Mouse (Mus musculus) heart, embryonic 12.5 days (tissue): ENCODE measurements around the gene Syap1. TPM values are rescaled to one million over a fixed set of nuclear protein-coding genes. Genes with fewer than 3 reads are reported as not detected.
A peak's percentile ranks its signal among the peaks of the same experiment; 100 is the strongest.
"Not testable (repeated sequence)": the region's sequence is repeated elsewhere in the genome, so short reads cannot be mapped to it uniquely, and the experiment has no call there.

ENCODE experiments used
- ATAC-seq: fragments of 200-750 bp; cut with Nextera tagmentation; 2 replicates; pipeline ENCODE4 v1.8.0; 2017; ENCODE audit warnings: moderate TSS enrichment, moderate library complexity; ENCODE audit not compliant: insufficient number of reproducible peaks, low FRiP score
- H3K27ac ChIP-seq: fragments of 300-500 bp; sonication (generic); 2 replicates; pipeline ENCODE4 v1.5.1; 2016; ENCODE audit warnings: mild to moderate bottlenecking, moderate library complexity; ENCODE audit not compliant: poor library complexity, severe bottlenecking
- H3K27me3 ChIP-seq: fragments of 300-500 bp; sonication (generic); replicated peaks from 2 replicates; pipeline ENCODE4 v1.6.1; 2016; ENCODE audit warnings: mild to moderate bottlenecking, moderate library complexity
- H3K36me3 ChIP-seq: fragments of 300-500 bp; sonication (generic); 2 replicates; pipeline ENCODE4 v1.6.1; 2016; ENCODE audit warnings: mild to moderate bottlenecking, moderate library complexity
- H3K4me1 ChIP-seq: fragments of 300-500 bp; sonication (generic); replicated peaks from 2 replicates; pipeline ENCODE4 v1.6.1; 2016; ENCODE audit warnings: mild to moderate bottlenecking
- H3K4me2 ChIP-seq: fragments of 300-500 bp; sonication (generic); 2 replicates; pipeline ENCODE4 v1.6.1; 2016; ENCODE audit warnings: mild to moderate bottlenecking, moderate library complexity
- H3K4me3 ChIP-seq: fragments of 300-500 bp; sonication (generic); 2 replicates; pipeline ENCODE4 v1.5.1; 2016; ENCODE audit warnings: mild to moderate bottlenecking
- H3K9ac ChIP-seq: fragments of 300-500 bp; sonication (generic); 2 replicates; pipeline ENCODE4 v1.6.1; 2016; ENCODE audit warnings: mild to moderate bottlenecking, moderate library complexity
- H3K9me3 ChIP-seq: fragments of 300-500 bp; sonication (generic); replicated peaks from 2 replicates; pipeline ENCODE4 v1.6.1; 2016; ENCODE audit warnings: mild to moderate bottlenecking, moderate library complexity
- WGBS: fragments of 180-500 bp; shearing (Covaris S2); methylation state at CpG from one replicate; pipeline ENCODE4 v1.1.7; 2016; 5-methylcytosine and 5-hydroxymethylcytosine counted together
- polyA plus RNA-seq: library from polyadenylated mRNA; unstranded; fragments of >200 nt; fragmentation: Nextera tagmentation; extraction: Ambion mirVana; gene quantifications from 2 replicates; pipeline ENCODE4 v1.2.1, GENCODE M21; 2016

Gene Syap1
- polyA plus RNA-seq = 30.6 and 32.4 TPM in 2 replicates

GRCm38 (mm10) chrX:162887931-162888511 lies at the start of gene Syap1:
Gene Syap1, minus strand, starts transcription at chrX:162888447.
- ATAC-seq = peak; percentile 98
- peak within 1 kb of the TSS; percentile 91 for H3K9ac ChIP-seq
- no peaks in the 10 kb centered on the region for H3K36me3 ChIP-seq
- H3K27me3 ChIP-seq = no peaks in the 10 kb centered on the region
- WGBS = 13% methylated on average over 44 of the region's 47 CpGs
- H3K4me2 ChIP-seq = peak within 1 kb of the TSS; percentile 72
- no peaks in the 10 kb centered on the region for H3K4me1 ChIP-seq
- peak within 1 kb of the TSS; percentile 90 for H3K4me3 ChIP-seq
- H3K9me3 ChIP-seq = no peaks in the 10 kb centered on the region
- H3K27ac ChIP-seq = peak within 1 kb of the TSS; percentile 71; the same call in 1 of the 2 replicates

- Histone ChIP-seq H3K27ac (no peak overlapping the region), H3K4me1 (no peaks in the 10 kb centered on the region), H3K4me3 (no peak overlapping the region), H3K4me2 (no peak overlapping the region), H3K27me3 (no peaks in the 10 kb centered on the region), H3K9me3 (no peaks in the 10 kb centered on the region), H3K9ac (no peak overlapping the region), H3K36me3 (peaks cover 19% of the 10 kb centered on the region)
- ATAC-seq = no peak
- 85% methylated on average over 2 of the region's 2 CpGs for WGBS
Observed at GRCm38 (mm10) chrX:162931467-162931866, 43.2 kb upstream of the Syap1 start.

GRCm38 (mm10) chrX:162921487-162922125 lies 33.4 kb upstream of the Syap1 start:
- Histone ChIP-seq H3K9ac (no peak overlapping the region), H3K9me3 (no peaks in the 10 kb centered on the region), H3K4me2 (no peak overlapping the region), H3K27me3 (no peaks in the 10 kb centered on the region), H3K27ac (no peak overlapping the region), H3K36me3 (peaks cover 37% of the 10 kb centered on the region), H3K4me1 (no peaks in the 10 kb centered on the region), H3K4me3 (no peak overlapping the region)
- no peak for ATAC-seq
- WGBS = 78% methylated on average over 8 of the region's 8 CpGs

GRCm38 (mm10) chrX:162915697-162916096 lies 27.4 kb upstream of the Syap1 start:
- no peaks in the 10 kb centered on the region for H3K4me1 ChIP-seq
- H3K4me2 ChIP-seq = no peak overlapping the region
- WGBS = 28% methylated on average over 5 of the region's 5 CpGs
- no peak overlapping the region for H3K4me3 ChIP-seq
- no peaks in the 10 kb centered on the region for H3K27me3 ChIP-seq
- H3K9me3 ChIP-seq = no peaks in the 10 kb centered on the region
- H3K36me3 ChIP-seq = peaks cover 25% of the 10 kb centered on the region
- H3K27ac ChIP-seq = no peak overlapping the region
- ATAC-seq = no peak
- H3K9ac ChIP-seq = no peak overlapping the region

- Histone ChIP-seq H3K4me2 (no peak overlapping the region), H3K9me3 (no peaks in the 10 kb centered on the region), H3K4me1 (no peaks in the 10 kb centered on the region), H3K27ac (no peak overlapping the region), H3K4me3 (no peak overlapping the region), H3K36me3 (peaks cover 34% of the 10 kb centered on the region), H3K27me3 (no peaks in the 10 kb centered on the region), H3K9ac (no peak overlapping the region)
- WGBS = 93% methylated on average over 3 of the region's 3 CpGs
- no peak for ATAC-seq
Observed at GRCm38 (mm10) chrX:162913651-162914050, 25.4 kb upstream of the Syap1 start.

GRCm38 (mm10) chrX:162907554-162907953 lies 19.3 kb upstream of the Syap1 start:
- 87% methylated on average over 3 of the region's 3 CpGs for WGBS
- Histone ChIP-seq H3K4me3 (no peak overlapping the region), H3K9me3 (no peaks in the 10 kb centered on the region), H3K4me1 (no peaks in the 10 kb centered on the region), H3K9ac (no peak overlapping the region), H3K27me3 (no peaks in the 10 kb centered on the region), H3K27ac (no peak overlapping the region), H3K4me2 (no peak overlapping the region), H3K36me3 (peaks cover 23% of the 10 kb centered on the region)
- ATAC-seq = no peak

- 23% methylated on average over 29 of the region's 29 CpGs for WGBS
- Histone ChIP-seq H3K4me2 (peak overlapping the region; percentile 72), H3K9ac (peak overlapping the region; percentile 78), H3K4me1 (no peaks in the 10 kb centered on the region), H3K9me3 (no peaks in the 10 kb centered on the region), H3K27me3 (no peaks in the 10 kb centered on the region), H3K4me3 (peak overlapping the region; percentile 71), H3K36me3 (0 out of 2 replicates have a peak, but pooled peaks cover 2% of the 10 kb centered on the region), H3K27ac (peak overlapping the region; percentile 71)
- ATAC-seq = peak; percentile 84
Observed at GRCm38 (mm10) chrX:162902040-162902734, 13.9 kb upstream of the Syap1 start.

- no peaks in the 10 kb centered on the region for H3K27me3 ChIP-seq
- peak overlapping the region; percentile 72 for H3K4me2 ChIP-seq
- ATAC-seq = peak; percentile 89
- WGBS = 11% methylated on average over 25 of the region's 25 CpGs
- H3K4me1 ChIP-seq = no peaks in the 10 kb centered on the region
- H3K9me3 ChIP-seq = no peaks in the 10 kb centered on the region
- H3K27ac ChIP-seq = peak overlapping the region; percentile 71
- 0 out of 2 replicates have a peak, but pooled peaks cover 2% of the 10 kb centered on the region for H3K36me3 ChIP-seq
- peak overlapping the region; percentile 78 for H3K9ac ChIP-seq
- peak overlapping the region; percentile 71 for H3K4me3 ChIP-seq
Observed at GRCm38 (mm10) chrX:162901371-162902039, 13.3 kb upstream of the Syap1 start.

- H3K36me3 ChIP-seq = 0 out of 2 replicates have a peak, but pooled peaks cover 2% of the 10 kb centered on the region
- peak within 1 kb of the TSS; percentile 71 for H3K4me3 ChIP-seq
- peak within 1 kb of the TSS; percentile 78 for H3K9ac ChIP-seq
- peak within 1 kb of the TSS; percentile 72 for H3K4me2 ChIP-seq
- 24% methylated on average over 4 of the region's 4 CpGs for WGBS
- H3K27ac ChIP-seq = peak within 1 kb of the TSS; percentile 71
- no peaks in the 10 kb centered on the region for H3K9me3 ChIP-seq
- H3K27me3 ChIP-seq = no peaks in the 10 kb centered on the region
- ATAC-seq = no peak
- H3K4me1 ChIP-seq = no peaks in the 10 kb centered on the region
Observed at GRCm38 (mm10) chrX:162900938-162901337, 12.7 kb upstream of the Syap1 start, which contains the start of gene Ctps2. Gene Ctps2, plus strand, starts transcription at chrX:162901238.

GRCm38 (mm10) chrX:162888575-162889223 lies 452 bp upstream of the Syap1 start:
- WGBS = 64% methylated on average over 9 of the region's 25 CpGs
- not testable (repeated sequence) for H3K4me3 ChIP-seq, ATAC-seq, H3K4me1 ChIP-seq, H3K9me3 ChIP-seq, H3K27ac ChIP-seq, H3K27me3 ChIP-seq, H3K36me3 ChIP-seq, H3K9ac ChIP-seq
- H3K4me2 ChIP-seq = 0 out of 2 replicates have a peak overlapping the region, but pooled peaks have one; percentile 16
